In genomic region chr5:123190912-123191311, GRCm38 (mm10) we compare ENCODE assay signal across 28 mouse cellular contexts. TPM values are rescaled to one million over a fixed set of nuclear protein-coding genes. Genes with fewer than 3 reads are reported as not detected.
A peak's percentile ranks its signal among the peaks of the same experiment; 100 is the strongest.
DNase-seq lines count a peak whose midpoint lies in the region; ATAC-seq and TF ChIP-seq lines count a peak whose summit lies in the region.
"Had no signal": no experiment of that assay in that cellular context is flagged by ENCODE, and none has a peak within 500 bp of the region (broad histone marks: within the 10 kb centered on the region; RNA-seq: fewer than 3 reads in every experiment).

No protein-coding gene starts in this region.

- peaks cover 6% of the 10 kb centered on the region; the same call in 1 of the 2 replicates for H3K27me3 ChIP-seq in liver, embryonic 15.5 days
- no peaks in the 10 kb centered on the region for H3K27me3 ChIP-seq in liver, postnatal 0 days (ENCODE audit: insufficient read depth, low read length)
- H3K27me3 ChIP-seq: forebrain, embryonic 13.5 days; hindbrain, embryonic 13.5 days had no signal

- peak; percentile 57 for DNase-seq in kidney, adult 9 months
- no peak for DNase-seq in kidney, postnatal 14 days
- no peak for DNase-seq in liver
- peak; percentile 10 for DNase-seq in liver, postnatal 0 days
- no peak for DNase-seq in thymus, postnatal 14 days
- DNase-seq: adrenal gland, adult 2 months; adrenal gland, postnatal 14 days; cerebellum, adult 11-12 months; cerebellum, adult 9-10 months; cerebellum, postnatal 14 days; gastrocnemius, postnatal 10 days; gastrocnemius, postnatal 36 days; heart, postnatal 36 days had no signal

- no peaks in the 10 kb centered on the region for H3K36me3 ChIP-seq in liver, embryonic 15.5 days (replicated peaks)
- H3K36me3 ChIP-seq in liver, postnatal 0 days (replicated peaks; ENCODE audit: insufficient read depth, low read length), result no peaks in the 10 kb centered on the region
- H3K36me3 ChIP-seq: forebrain, embryonic 10.5 days; hindbrain, embryonic 10.5 days; hindbrain, embryonic 13.5 days had no signal

- H3K4me1 ChIP-seq in liver, embryonic 15.5 days (replicated peaks), result peaks cover 54% of the 10 kb centered on the region
- peaks cover 52% of the 10 kb centered on the region for H3K4me1 ChIP-seq in liver, postnatal 0 days (ENCODE audit: insufficient read depth)
- H3K4me1 ChIP-seq: hindbrain, embryonic 13.5 days had no signal

- H3K4me3 ChIP-seq in liver, embryonic 15.5 days (replicated peaks), result no peak overlapping the region
- H3K4me3 ChIP-seq in liver, postnatal 0 days (ENCODE audit: low read depth, low read length), result no peak overlapping the region
- H3K4me3 ChIP-seq: forebrain, embryonic 10.5 days; forebrain, embryonic 13.5 days; hindbrain, embryonic 10.5 days; hindbrain, embryonic 13.5 days had no signal

- H3K9ac ChIP-seq in liver, embryonic 15.5 days, result no peak overlapping the region
- H3K9ac ChIP-seq in liver, postnatal 0 days (replicated peaks), result no peak overlapping the region
- H3K9ac ChIP-seq: forebrain, embryonic 13.5 days; hindbrain, embryonic 13.5 days had no signal

- ATAC-seq in liver, embryonic 15.5 days (ENCODE audit: insufficient read depth), result no peak
- no peak for ATAC-seq in liver, postnatal 0 days
- ATAC-seq: CD4-positive, CD25-positive, alpha-beta regulatory T cell, adult 4 months; forebrain, embryonic 13.5 days; forebrain, embryonic 16.5 days; hindbrain, embryonic 16.5 days had no signal

- H3K9me3 ChIP-seq in liver, embryonic 15.5 days (replicated peaks), result no peaks in the 10 kb centered on the region
- H3K9me3 ChIP-seq in liver, postnatal 0 days (ENCODE audit: low read length), result no peaks in the 10 kb centered on the region
- H3K9me3 ChIP-seq: forebrain, embryonic 10.5 days; forebrain, embryonic 13.5 days; hindbrain, embryonic 10.5 days; hindbrain, embryonic 13.5 days had no signal

- TF ChIP-seq CTCF in liver, postnatal 0 days (IDR thresholded peaks at IDR 0.05; ENCODE audit: low read depth), result no peak

- H3K27ac ChIP-seq in liver, embryonic 15.5 days (replicated peaks), result peak overlapping the region; percentile 95
- peak overlapping the region; percentile 89 for H3K27ac ChIP-seq in liver, postnatal 0 days (ENCODE audit: low read depth)
- H3K27ac ChIP-seq: forebrain, embryonic 10.5 days; forebrain, embryonic 13.5 days; hindbrain, embryonic 10.5 days; hindbrain, embryonic 13.5 days had no signal

- TF ChIP-seq EP300 in liver, postnatal 0 days (IDR thresholded peaks at IDR 0.05; ENCODE audit: low read depth), result no peak

- no peak overlapping the region for H3K4me2 ChIP-seq in liver, embryonic 15.5 days
- H3K4me2 ChIP-seq in liver, postnatal 0 days (ENCODE audit: low read depth, low read length), result no peak overlapping the region
- H3K4me2 ChIP-seq: forebrain, embryonic 13.5 days; heart, embryonic 11.5 days; hindbrain, embryonic 13.5 days had no signal

- 71% methylated on average over 3 of the region's 3 CpGs for WGBS in liver, embryonic 15.5 days (ENCODE audit: insufficient replicate concordance)
- 76% methylated on average over 3 of the region's 3 CpGs for WGBS in liver, postnatal 0 days (ENCODE audit: insufficient replicate concordance)

RNA-seq across cellular contexts. Expression of gene Hpd, which starts 8.4 kb away (rescaled TPM):
- 61.7 and 87.5 TPM in 2 replicates for polyA plus RNA-seq in liver, embryonic 15.5 days (2015; fragmentation: Nextera tagmentation; extraction: Ambion mirVana)
- polyA plus RNA-seq in liver, postnatal 0 days (2015; fragmentation: Nextera tagmentation; extraction: Ambion mirVana), result 638 and 713 TPM in 2 replicates
- polyA plus RNA-seq: brain, embryonic 14.5 days; C2C12; CD4-positive, CD25-positive, alpha-beta regulatory T cell, adult 4 months; embryonic facial prominence, embryonic 11.5 days; embryonic facial prominence, embryonic 14.5 days; forebrain, embryonic 13.5 days; forebrain, embryonic 16.5 days; heart, embryonic 11.5 days; heart, embryonic 14.5 days; heart, postnatal 0 days; hindbrain, embryonic 10.5 days; hindbrain, embryonic 13.5 days; hindbrain, embryonic 16.5 days had no signal

RNA-seq across cellular contexts. Expression of gene Psmd9, which starts 21.7 kb away (rescaled TPM):
- 70.1 and 77.2 TPM in 2 replicates for polyA plus RNA-seq in liver, embryonic 15.5 days (2015; fragmentation: Nextera tagmentation; extraction: Ambion mirVana)
- polyA plus RNA-seq in liver, postnatal 0 days (2015; fragmentation: Nextera tagmentation; extraction: Ambion mirVana), result 116 and 120 TPM in 2 replicates

RNA-seq across cellular contexts. Expression of gene Setd1b, which starts 48.9 kb away (rescaled TPM):
- polyA plus RNA-seq in liver, embryonic 15.5 days (2015; fragmentation: Nextera tagmentation; extraction: Ambion mirVana), result 3.9 and 4.2 TPM in 2 replicates
- polyA plus RNA-seq in liver, postnatal 0 days (2015; fragmentation: Nextera tagmentation; extraction: Ambion mirVana), result 3.6 and 4.3 TPM in 2 replicates

RNA-seq across cellular contexts. Expression of gene Rhof, which starts 58.4 kb away (rescaled TPM):
- polyA plus RNA-seq in liver, embryonic 15.5 days (2015; fragmentation: Nextera tagmentation; extraction: Ambion mirVana), result 1.7 and 2.1 TPM in 2 replicates
- polyA plus RNA-seq in liver, postnatal 0 days (2015; fragmentation: Nextera tagmentation; extraction: Ambion mirVana), result 2.1 and 2.4 TPM in 2 replicates

Comparison
In these comparisons a context has a peak if more than half of its experiments do, and no peak if none do; other contexts are left out.
1. DNase-seq: peak in kidney, adult 9 months (single experiment) and liver, postnatal 0 days (single experiment); none in kidney, postnatal 14 days (single experiment), liver (single experiment) and thymus, postnatal 14 days (single experiment).